Mouse (Mus musculus): ENCODE measurements at regions not wholly inside any gene's neighbourhood (a gene's known extent, or its start where the extent isn't known, plus 50 kb on each side); places are given as distances from the start of the nearest gene placed in this dataset.

- TF ChIP-seq CTCF (IDR thresholded peaks at IDR 0.05; ENCODE audit: borderline replicate concordance, control insufficient read depth, extremely low read depth, insufficient read depth, low read length, poor library complexity) (no peak), POLR2A (IDR thresholded peaks at IDR 0.05; ENCODE audit: control insufficient read depth, extremely low read depth, insufficient read depth, low read length, poor library complexity) (no peak)
Observed at GRCm38 (mm10) chrX:12436106-12436505, 151.5 kb upstream of the Atp6ap2 start.

Measured in thymus, adult 2 months (tissue).